Mouse (Mus musculus) brain, embryonic 18.5 days (tissue): ENCODE data around the gene Gpr152.

Source experiments
- DNase-seq: peaks from one replicate; pipeline ENCODE4 v3.0.0-alpha.2; 2012; ENCODE audit warnings: low read depth, low spot score

The Gpr152 gene

GRCm38 (mm10) chr19:4139446-4139845, at the start of gene Gpr152:
Gene Gpr152, plus strand, starts transcription at chr19:4139787.
- no peak for DNase-seq

- DNase-seq = no peak
These were observed 49.1 kb upstream of the Gpr152 start for GRCm38 (mm10) chr19:4090446-4090845.

- no peak for DNase-seq
These were observed 48.2 kb upstream of the Gpr152 start for GRCm38 (mm10) chr19:4091383-4091782.

- no peak for DNase-seq
These were observed 46.8 kb upstream of the Gpr152 start for GRCm38 (mm10) chr19:4092750-4093149.

- no peak for DNase-seq
These were observed 45.8 kb upstream of the Gpr152 start for GRCm38 (mm10) chr19:4093772-4094171.

GRCm38 (mm10) chr19:4094348-4094747, 45.2 kb upstream of the Gpr152 start:
- no peak for DNase-seq

GRCm38 (mm10) chr19:4094774-4095303, 44.7 kb upstream of the Gpr152 start:
- DNase-seq = no peak

- no peak for DNase-seq
These were observed 43.8 kb upstream of the Gpr152 start for GRCm38 (mm10) chr19:4095802-4096201.

- peak; percentile 96 for DNase-seq
These were observed 42.7 kb upstream of the Gpr152 start, which contains the start of gene Cdk2ap2 for GRCm38 (mm10) chr19:4096642-4097440. Gene Cdk2ap2, plus strand, starts transcription at chr19:4097182.

GRCm38 (mm10) chr19:4097441-4097825, 42.2 kb upstream of the Gpr152 start:
- DNase-seq = no peak

GRCm38 (mm10) chr19:4098426-4098825, 41.2 kb upstream of the Gpr152 start:
- no peak for DNase-seq

- no peak for DNase-seq
These were observed 40.5 kb upstream of the Gpr152 start for GRCm38 (mm10) chr19:4099056-4099455.

GRCm38 (mm10) chr19:4099837-4100717, 39.5 kb upstream of the Gpr152 start, which contains the start of gene Pitpnm1:
Gene Pitpnm1, plus strand, starts transcription at chr19:4099998.
- DNase-seq = no peak

GRCm38 (mm10) chr19:4100718-4101261, 38.8 kb upstream of the Gpr152 start:
- no peak for DNase-seq

- DNase-seq = no peak
These were observed 38.1 kb upstream of the Gpr152 start for GRCm38 (mm10) chr19:4101466-4101865.

- no peak for DNase-seq
These were observed 37.5 kb upstream of the Gpr152 start for GRCm38 (mm10) chr19:4102049-4102448.

- no peak for DNase-seq
These were observed 37.0 kb upstream of the Gpr152 start for GRCm38 (mm10) chr19:4102626-4103025.

GRCm38 (mm10) chr19:4103294-4103693, 36.3 kb upstream of the Gpr152 start:
- DNase-seq = no peak

- DNase-seq = no peak
These were observed 35.8 kb upstream of the Gpr152 start for GRCm38 (mm10) chr19:4103792-4104191.

- DNase-seq = no peak
These were observed 34.9 kb upstream of the Gpr152 start for GRCm38 (mm10) chr19:4104675-4105194.

- DNase-seq = no peak
These were observed 32.9 kb upstream of the Gpr152 start for GRCm38 (mm10) chr19:4106654-4107053.

GRCm38 (mm10) chr19:4108535-4108934, 31.1 kb upstream of the Gpr152 start:
- no peak for DNase-seq
